In genomic region chr13:101572809-101573590, GRCm38 (mm10) we compare ENCODE assay signal across 15 mouse cellular contexts.
DNase-seq lines count a peak whose midpoint lies in the region; ATAC-seq and TF ChIP-seq lines count a peak whose summit lies in the region.
"Had no signal": no experiment of that assay in that cellular context is flagged by ENCODE, and none has a peak within 500 bp of the region (broad histone marks: within the 10 kb centered on the region; RNA-seq: fewer than 3 reads in every experiment).

No protein-coding gene starts in this region.

- H3K4me3 ChIP-seq in heart, embryonic 13.5 days = no peak overlapping the region
- no peak overlapping the region for H3K4me3 ChIP-seq in heart, adult 2 months
- no peak overlapping the region for H3K4me3 ChIP-seq in liver, embryonic 12.5 days

- H3K9me3 ChIP-seq in heart, embryonic 13.5 days = no peaks in the 10 kb centered on the region
- no peaks in the 10 kb centered on the region for H3K9me3 ChIP-seq in liver, embryonic 12.5 days (replicated peaks)

- H3K79me2 ChIP-seq in heart, adult 2 months (replicated peaks; ENCODE audit: control insufficient read depth, insufficient read depth, low read length) = no peaks in the 10 kb centered on the region

- intact Hi-C loops in heart, adult 2 months (cut with DNase I) = no loop called here

- no peaks in the 10 kb centered on the region for H3K36me3 ChIP-seq in heart, embryonic 13.5 days
- no peaks in the 10 kb centered on the region for H3K36me3 ChIP-seq in heart, adult 2 months (ENCODE audit: control insufficient read depth, insufficient read depth, low read length)
- H3K36me3 ChIP-seq in liver, embryonic 12.5 days = no peaks in the 10 kb centered on the region

- H3K4me2 ChIP-seq in heart, embryonic 13.5 days = no peak overlapping the region
- peak overlapping the region; percentile 45 for H3K4me2 ChIP-seq in liver, embryonic 12.5 days
- H3K4me2 ChIP-seq: hindbrain, embryonic 14.5 days; midbrain, embryonic 11.5 days had no signal

- H3K27ac ChIP-seq in heart, embryonic 13.5 days (replicated peaks) = peak overlapping the region; percentile 51
- no peak overlapping the region for H3K27ac ChIP-seq in heart, adult 2 months
- H3K27ac ChIP-seq in liver, embryonic 12.5 days = peak overlapping the region; percentile 93
- H3K27ac ChIP-seq: hindbrain, embryonic 14.5 days had no signal

- ATAC-seq in heart, embryonic 13.5 days (ENCODE audit: extremely low read depth, insufficient number of reproducible peaks, low FRiP score, low TSS enrichment) = no peak; the same call in 1 of the 2 replicates
- peak; percentile 100 for ATAC-seq in liver, embryonic 12.5 days
- ATAC-seq: forebrain, embryonic 16.5 days had no signal

- no peak overlapping the region for H3K9ac ChIP-seq in heart, embryonic 13.5 days
- H3K9ac ChIP-seq in heart, adult 2 months (ENCODE audit: low read depth, low read length) = no peak overlapping the region
- peak overlapping the region; percentile 37; the same call in 1 of the 2 replicates for H3K9ac ChIP-seq in liver, embryonic 12.5 days
- H3K9ac ChIP-seq: hindbrain, embryonic 14.5 days had no signal

- no peak for TF ChIP-seq POLR2A in heart, adult 2 months (IDR thresholded peaks at IDR 0.05; ENCODE audit: insufficient read depth, low read depth, low read length)

- no peak for TF ChIP-seq CTCF in heart, adult 2 months (IDR thresholded peaks at IDR 0.05)

- no peak for TF ChIP-seq EP300 in heart, adult 2 months (IDR thresholded peaks at IDR 0.05; ENCODE audit: insufficient read depth, low read depth, low read length)

- no peaks in the 10 kb centered on the region for H3K27me3 ChIP-seq in heart, embryonic 13.5 days (replicated peaks)
- H3K27me3 ChIP-seq in heart, adult 2 months (ENCODE audit: control insufficient read depth, insufficient read depth, low read length) = no peaks in the 10 kb centered on the region
- no peaks in the 10 kb centered on the region for H3K27me3 ChIP-seq in liver, embryonic 12.5 days (replicated peaks)

- peaks cover 27% of the 10 kb centered on the region for H3K4me1 ChIP-seq in heart, embryonic 13.5 days
- no peaks in the 10 kb centered on the region for H3K4me1 ChIP-seq in heart, adult 2 months (ENCODE audit: control insufficient read depth, insufficient read depth, low read length)
- H3K4me1 ChIP-seq in liver, embryonic 12.5 days = peaks cover 56% of the 10 kb centered on the region

- 25% methylated on average over 6 of the region's 6 CpGs for WGBS in heart, embryonic 13.5 days
- WGBS in heart, adult 2 months = 39% methylated on average over 6 of the region's 6 CpGs
- 19% methylated on average over 6 of the region's 6 CpGs for WGBS in liver, embryonic 12.5 days (ENCODE audit: insufficient replicate concordance)

- no peak for DNase-seq in heart, adult 2 months
- DNase-seq in c-Kit-positive CD71-positive TER-119-negative erythroid progenitor cells, embryonic 14.5 days (ENCODE audit: low read depth) = peak; percentile 62
- DNase-seq in spleen, postnatal 14 days (ENCODE audit: low spot score in 2 of 2) = peak; percentile 29 to 54
- no peak for DNase-seq in urinary bladder, postnatal 14 days (ENCODE audit: low spot score)
- no peak for DNase-seq in adrenal gland, adult 8-10 months
- DNase-seq in ovary, postnatal 36 days (ENCODE audit: low spot score) = no peak
- DNase-seq: cerebellum, postnatal 14 days; gastrocnemius, postnatal 36 days; kidney, adult 9 months; thymus, postnatal 36 days had no signal

Comparison
In these comparisons a context has a peak if more than half of its experiments do, and no peak if none do; other contexts are left out.
1. DNase-seq: peak in c-Kit-positive CD71-positive TER-119-negative erythroid progenitor cells, embryonic 14.5 days (single experiment) and spleen, postnatal 14 days (2 of 2); none in heart, adult 2 months (0 of 2), urinary bladder, postnatal 14 days (single experiment), adrenal gland, adult 8-10 months (single experiment) and ovary, postnatal 36 days (single experiment).